Mouse (Mus musculus): Measurements from ENCODE around the gene Lrguk. TPM values are rescaled to one million over a fixed set of nuclear protein-coding genes. Genes with fewer than 3 reads are reported as not detected.

Lrguk gene
- total and polyA plus RNA-seq, 2 experiments from 2014 or later, result 0.99 to 1.2 TPM

DNA sequence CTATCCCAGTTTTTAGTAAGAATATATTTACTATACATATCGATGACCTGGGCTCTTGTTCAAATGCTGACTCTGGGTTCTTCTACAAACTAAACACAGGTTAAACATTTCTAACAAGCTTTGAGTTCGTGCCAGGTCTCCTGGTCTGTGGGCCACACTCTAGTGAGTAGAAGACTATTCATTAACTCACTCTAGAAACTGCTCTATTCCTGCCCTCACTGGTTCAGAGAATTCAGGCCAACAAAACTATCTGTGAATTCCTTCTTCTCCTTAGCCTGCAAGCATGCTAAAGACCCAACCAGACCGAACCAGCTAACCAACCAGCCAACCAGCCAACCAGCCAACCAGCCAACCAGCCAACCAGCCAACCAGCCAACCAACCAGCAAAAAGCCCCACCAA, 149.8 kb downstream of the Lrguk start:
- no peak overlapping the region for H3K4me3 ChIP-seq (ENCODE audit: low read length)
- DNase-seq (ENCODE audit: low spot score) (no peak), ATAC-seq (no peak)
- no peaks in the 10 kb centered on the region for H3K27me3 ChIP-seq (ENCODE audit: insufficient read depth, low read length)
- no peaks in the 10 kb centered on the region for H3K36me3 ChIP-seq (ENCODE audit: insufficient read depth, low read length)
- no peak overlapping the region for H3K4me2 ChIP-seq (ENCODE audit: low read depth, low read length)
- peaks cover 8% of the 10 kb centered on the region; the same call in 1 of the 2 replicates for H3K4me1 ChIP-seq (ENCODE audit: insufficient read depth, low read length)
- H3K9ac ChIP-seq (replicated peaks; ENCODE audit: low read length), result no peak overlapping the region
- WGBS, result 75% methylated on average over 3 of the region's 3 CpGs
- H3K9me3 ChIP-seq (ENCODE audit: low read length), result no peaks in the 10 kb centered on the region
- no peak overlapping the region for H3K27ac ChIP-seq
- no peak for TF ChIP-seq CTCF (IDR thresholded peaks at IDR 0.05; ENCODE audit: low read depth)

DNA sequence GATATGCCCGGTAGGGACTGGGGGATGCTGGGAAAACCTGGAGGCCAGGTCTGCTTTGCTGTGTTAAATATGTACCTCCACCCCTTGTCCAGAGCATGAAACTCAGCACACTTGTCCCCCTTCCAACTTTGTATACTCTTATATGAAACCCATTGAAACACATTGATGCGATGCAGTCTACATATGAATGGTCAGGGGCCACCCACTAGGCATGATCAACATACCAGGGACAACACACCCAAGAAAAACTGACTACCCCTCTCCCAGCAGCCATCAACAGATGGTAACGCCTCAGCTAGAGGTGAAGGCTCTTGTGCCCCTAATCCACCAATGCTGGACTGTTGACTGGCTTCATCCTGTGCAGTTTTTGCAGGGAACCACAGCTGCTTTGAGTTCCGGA, 150.7 kb downstream of the Lrguk start:
- no peaks in the 10 kb centered on the region for H3K36me3 ChIP-seq (ENCODE audit: insufficient read depth, low read length)
- 81% methylated on average over 4 of the region's 4 CpGs for WGBS
- H3K4me1 ChIP-seq (ENCODE audit: insufficient read depth, low read length), result peaks cover 8% of the 10 kb centered on the region; the same call in 1 of the 2 replicates
- H3K9ac ChIP-seq (replicated peaks; ENCODE audit: low read length), result no peak overlapping the region
- no peak overlapping the region for H3K4me2 ChIP-seq (ENCODE audit: low read depth, low read length)
- H3K9me3 ChIP-seq (ENCODE audit: low read length), result no peaks in the 10 kb centered on the region
- no peak for TF ChIP-seq CTCF (IDR thresholded peaks at IDR 0.05; ENCODE audit: low read depth)
- H3K27me3 ChIP-seq (ENCODE audit: insufficient read depth, low read length), result no peaks in the 10 kb centered on the region
- no peak for ATAC-seq
- no peak overlapping the region for H3K4me3 ChIP-seq (ENCODE audit: low read length)
- DNase-seq (ENCODE audit: low spot score), result no peak
- H3K27ac ChIP-seq, result no peak overlapping the region

DNA sequence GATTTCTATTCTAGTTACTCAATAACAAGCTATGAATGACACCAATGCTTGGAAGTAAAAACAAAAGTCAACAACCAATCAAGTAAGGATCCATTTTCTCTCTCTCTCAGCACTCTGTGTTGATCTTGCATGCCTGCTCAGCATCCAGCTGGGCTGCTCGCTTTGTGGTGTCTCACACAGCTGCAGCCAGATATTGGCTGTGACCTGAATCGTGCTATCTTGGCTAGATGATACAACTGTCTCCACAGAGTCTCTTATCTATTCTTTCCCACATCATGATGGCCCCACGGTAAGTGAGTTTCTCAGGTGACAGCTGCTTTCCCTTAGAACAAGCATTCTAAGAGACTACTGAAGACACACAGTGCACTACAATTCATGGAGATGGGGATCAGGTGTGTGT, 152.7 kb downstream of the Lrguk start:
- Histone ChIP-seq H3K27ac (no peak overlapping the region), H3K4me3 (ENCODE audit: low read length) (no peak overlapping the region), H3K36me3 (ENCODE audit: insufficient read depth, low read length) (no peaks in the 10 kb centered on the region), H3K27me3 (ENCODE audit: insufficient read depth, low read length) (no peaks in the 10 kb centered on the region), H3K9ac (replicated peaks; ENCODE audit: low read length) (no peak overlapping the region), H3K4me2 (ENCODE audit: low read depth, low read length) (no peak overlapping the region), H3K4me1 (ENCODE audit: insufficient read depth, low read length) (no peaks in the 10 kb centered on the region), H3K9me3 (ENCODE audit: low read length) (no peaks in the 10 kb centered on the region)
- DNase-seq (ENCODE audit: low spot score) (no peak), ATAC-seq (no peak)
- TF ChIP-seq CTCF (IDR thresholded peaks at IDR 0.05; ENCODE audit: low read depth), result no peak
- WGBS, result 73% methylated on average over 3 of the region's 3 CpGs

DNA sequence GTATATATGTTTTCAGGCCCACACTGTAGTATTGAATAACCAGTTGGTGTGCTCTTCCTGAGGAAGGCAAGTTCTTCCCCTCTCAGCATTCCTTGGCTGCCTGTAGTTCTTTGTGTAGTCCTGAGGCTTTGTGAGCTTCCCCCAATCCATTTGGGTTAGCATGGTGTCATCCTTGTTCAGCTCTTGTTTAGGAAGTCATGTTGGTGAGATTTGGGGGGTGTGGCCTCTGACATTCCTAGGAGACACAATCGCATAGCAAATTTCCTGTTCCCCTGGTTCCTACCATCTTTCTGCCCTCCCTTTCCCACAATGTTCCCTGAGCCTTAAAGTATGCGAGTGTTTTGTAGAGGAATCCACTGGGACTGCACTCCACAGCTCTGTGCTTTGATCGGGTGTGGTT, 154.1 kb downstream of the Lrguk start:
- H3K27ac ChIP-seq, result no peak overlapping the region
- H3K4me3 ChIP-seq (ENCODE audit: low read length), result no peak overlapping the region
- no peak overlapping the region for H3K9ac ChIP-seq (replicated peaks; ENCODE audit: low read length)
- H3K27me3 ChIP-seq (ENCODE audit: insufficient read depth, low read length), result no peaks in the 10 kb centered on the region
- no peaks in the 10 kb centered on the region for H3K4me1 ChIP-seq (ENCODE audit: insufficient read depth, low read length)
- H3K9me3 ChIP-seq (ENCODE audit: low read length), result no peaks in the 10 kb centered on the region
- H3K4me2 ChIP-seq (ENCODE audit: low read depth, low read length), result no peak overlapping the region
- no peak for DNase-seq (ENCODE audit: low spot score)
- WGBS, result 89% methylated on average over 3 of the region's 3 CpGs
- no peak for TF ChIP-seq CTCF (IDR thresholded peaks at IDR 0.05; ENCODE audit: low read depth)
- no peaks in the 10 kb centered on the region for H3K36me3 ChIP-seq (ENCODE audit: insufficient read depth, low read length)
- ATAC-seq, result no peak

Other genes with a start within 250 kb of the Lrguk start
- gene Slc35b4, start 147.7 kb downstream of the Lrguk start, total RNA-seq (2014; rRNA removed), result 30.4 TPM in 2 replicates
- gene Slc35b4, start 147.7 kb downstream of the Lrguk start, polyA plus RNA-seq (2015; fragmentation: Nextera tagmentation; extraction: Ambion mirVana), result 26.0 and 28.7 TPM in 2 replicates